ENCODE assay signal across 17 mouse cellular contexts in the genomic region with DNA sequence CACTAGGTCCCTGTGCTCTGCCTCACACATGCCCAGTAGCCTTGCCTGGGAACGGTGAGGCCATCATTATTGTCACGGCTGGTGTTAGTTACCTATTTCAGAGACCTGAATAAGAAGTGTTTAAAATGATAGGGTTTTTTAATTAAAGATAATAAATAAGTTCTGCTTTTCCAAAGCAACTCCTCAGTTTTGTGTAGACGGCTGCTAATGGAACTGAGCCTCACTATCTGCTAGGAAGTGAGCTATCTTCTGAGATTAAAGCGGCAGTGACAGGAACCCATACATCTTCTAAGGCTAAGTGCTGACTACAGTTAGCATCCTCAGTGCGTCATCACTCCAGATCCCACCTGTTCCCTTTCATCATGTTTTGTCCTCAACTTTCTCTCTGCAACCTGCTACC.
"Had no signal": no experiment of that assay in that cellular context is flagged by ENCODE, and none has a peak within 500 bp of the region (broad histone marks: within the 10 kb centered on the region; RNA-seq: fewer than 3 reads in every experiment).

No protein-coding gene starts in this region.

- H3K9ac ChIP-seq: neural tube, embryonic 12.5 days; neural tube, embryonic 13.5 days; neural tube, embryonic 15.5 days; stomach, embryonic 15.5 days had no signal

- H3K4me1 ChIP-seq: neural tube, embryonic 12.5 days; neural tube, embryonic 13.5 days; stomach, embryonic 15.5 days had no signal

- H3K9me3 ChIP-seq: neural tube, embryonic 12.5 days; neural tube, embryonic 13.5 days; neural tube, embryonic 15.5 days; stomach, embryonic 15.5 days had no signal

- H3K4me3 ChIP-seq: neural tube, embryonic 12.5 days; neural tube, embryonic 13.5 days; neural tube, embryonic 15.5 days; stomach, embryonic 15.5 days had no signal

- H3K27ac ChIP-seq: neural tube, embryonic 12.5 days; neural tube, embryonic 13.5 days; neural tube, embryonic 15.5 days; stomach, embryonic 15.5 days; stomach, postnatal 0 days had no signal

- H3K36me3 ChIP-seq: neural tube, embryonic 12.5 days; neural tube, embryonic 13.5 days; neural tube, embryonic 15.5 days; stomach, embryonic 15.5 days had no signal

- H3K27me3 ChIP-seq: neural tube, embryonic 12.5 days; neural tube, embryonic 13.5 days; neural tube, embryonic 15.5 days; stomach, embryonic 15.5 days had no signal

- DNase-seq: retina, postnatal 1 day; right cerebral cortex, adult 18-20 months; right cerebral cortex, postnatal 14 days; right cerebral cortex, postnatal 25 days; right cerebral cortex, postnatal 4 days; spleen, adult 18-20 months; thymus, adult 18-20 months; thymus, adult 2 months; thymus, postnatal 14 days; thymus, postnatal 25 days; thymus, postnatal 36 days; thymus, postnatal 4 days had no signal
